Mouse (Mus musculus) urinary bladder, adult 2 months (tissue): Measurements from ENCODE around the gene Adarb2. TPM values are rescaled to one million over a fixed set of nuclear protein-coding genes. Genes with fewer than 3 reads are reported as not detected.

Experiments
- DNase-seq: peaks from one replicate; pipeline ENCODE4 v3.0.0; 2022; ENCODE audit warnings: low spot score
- polyA plus RNA-seq: library from polyadenylated mRNA; depleted of rRNA; stranded (reverse); fragments of >200 nt; gene quantifications from 2 replicates; pipeline ENCODE4 v1.2.3, GENCODE M21; 2012

Gene Adarb2
- polyA plus RNA-seq, 1 experiment: 0.10 TPM

- DNase-seq: no peak
Measured at GRCm38 (mm10) chr13:8784308-8785061, 581.8 kb downstream of the Adarb2 start.

- DNase-seq: no peak
Measured at GRCm38 (mm10) chr13:8785185-8785584, 582.5 kb downstream of the Adarb2 start.

- no peak for DNase-seq
Measured at GRCm38 (mm10) chr13:8793217-8793616, 590.6 kb downstream of the Adarb2 start.

- no peak for DNase-seq
Measured at GRCm38 (mm10) chr13:8800576-8800975, 597.9 kb downstream of the Adarb2 start.

GRCm38 (mm10) chr13:8805931-8806330 lies 603.3 kb downstream of the Adarb2 start:
- no peak for DNase-seq
